Mouse (Mus musculus): ENCODE data around the gene Nit1. TPM values are rescaled to one million over a fixed set of nuclear protein-coding genes. Genes with fewer than 3 reads are reported as not detected.

Nit1 gene
- polyA plus RNA-seq, 1 experiment from 2014 or later = 34.8 TPM

DNA sequence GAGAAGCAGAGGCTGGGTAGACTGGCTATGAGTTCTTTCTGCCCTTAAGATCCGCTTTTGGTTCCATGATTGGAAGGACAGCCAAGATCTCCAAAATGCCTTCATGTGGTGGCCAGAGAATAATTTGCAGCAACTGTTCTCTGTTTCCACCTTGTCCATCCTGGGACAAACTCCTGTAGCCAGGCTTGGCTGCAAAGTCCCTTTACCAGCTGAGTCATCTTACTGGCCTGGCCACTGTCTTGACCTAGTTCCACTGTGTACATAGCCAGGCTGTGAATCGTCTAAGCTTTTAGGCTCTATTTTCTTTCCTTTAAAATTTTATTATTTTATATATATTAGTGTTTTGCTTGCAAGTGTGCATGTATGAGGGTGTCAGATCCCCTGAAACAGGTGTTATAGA is 3.8 kb upstream of the Nit1 start:
- WGBS = 86% methylated on average over 2 of the region's 2 CpGs
- peaks cover 10% of the 10 kb centered on the region; the same call in 1 of the 2 replicates for H3K36me3 ChIP-seq
- no peak overlapping the region for H3K4me2 ChIP-seq
- no peak overlapping the region for H3K27ac ChIP-seq (replicated peaks)
- H3K9ac ChIP-seq = no peak overlapping the region
- H3K4me3 ChIP-seq = no peak overlapping the region
- peaks cover 6% of the 10 kb centered on the region; the same call in 1 of the 2 replicates for H3K9me3 ChIP-seq
- H3K27me3 ChIP-seq (replicated peaks) = no peaks in the 10 kb centered on the region
- H3K4me1 ChIP-seq = peaks cover 30% of the 10 kb centered on the region
- ATAC-seq (ENCODE audit: extremely low read depth, insufficient number of reproducible peaks, low FRiP score, low TSS enrichment) = no peak

DNA sequence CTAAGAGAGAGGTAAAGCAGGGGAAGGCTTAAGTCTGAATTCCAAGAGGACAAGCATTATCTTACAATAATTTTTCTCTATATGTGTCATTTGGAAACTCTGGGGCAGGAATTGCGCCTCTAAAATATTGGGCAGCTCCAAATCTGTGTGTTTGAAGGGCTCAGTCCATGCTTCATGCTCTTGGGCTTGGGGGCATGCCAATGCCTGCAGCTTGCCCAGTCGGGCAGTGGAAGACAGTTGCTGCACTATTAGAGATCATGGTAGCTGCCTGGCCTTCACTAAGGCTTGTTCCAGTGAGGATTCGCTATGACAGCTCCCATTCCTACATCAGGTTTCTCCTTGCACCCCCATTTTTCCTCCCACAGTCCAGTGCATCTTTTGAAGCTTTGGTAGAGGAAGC is 3.2 kb upstream of the Nit1 start:
- H3K4me1 ChIP-seq = peaks cover 35% of the 10 kb centered on the region
- H3K36me3 ChIP-seq = peaks cover 12% of the 10 kb centered on the region
- no peak for ATAC-seq (ENCODE audit: extremely low read depth, insufficient number of reproducible peaks, low FRiP score, low TSS enrichment)
- H3K27ac ChIP-seq (replicated peaks) = no peak overlapping the region
- H3K4me3 ChIP-seq = no peak overlapping the region
- H3K9ac ChIP-seq = no peak overlapping the region
- H3K9me3 ChIP-seq = peaks cover 6% of the 10 kb centered on the region; the same call in 1 of the 2 replicates
- 87% methylated on average over 3 of the region's 3 CpGs for WGBS
- H3K4me2 ChIP-seq = no peak overlapping the region
- no peaks in the 10 kb centered on the region for H3K27me3 ChIP-seq (replicated peaks)

DNA sequence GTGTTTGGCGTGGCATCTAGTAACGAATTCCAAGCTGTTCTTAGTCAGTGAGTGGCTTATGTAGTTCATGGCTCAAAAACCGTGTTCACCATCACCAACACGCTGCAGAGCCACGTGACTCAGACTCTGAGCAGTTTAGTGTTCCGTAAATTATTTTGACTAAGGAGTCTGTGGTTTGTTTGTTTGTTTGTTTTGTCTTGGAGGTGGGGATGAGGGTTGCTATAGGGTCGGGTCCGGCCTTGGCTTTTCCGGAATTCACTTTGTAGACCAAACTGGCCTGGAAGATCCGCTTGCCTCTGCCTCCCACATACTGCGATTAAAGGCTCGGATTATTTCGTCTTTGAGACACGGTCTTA is 627 bp upstream of the Nit1 start:
- 1% methylated on average over 14 of the region's 14 CpGs for WGBS
- peak overlapping the region; percentile 80 for H3K27ac ChIP-seq (replicated peaks)
- H3K36me3 ChIP-seq = peaks cover 38% of the 10 kb centered on the region
- no peak for ATAC-seq (ENCODE audit: extremely low read depth, insufficient number of reproducible peaks, low FRiP score, low TSS enrichment)
- peak overlapping the region; percentile 95 for H3K9ac ChIP-seq
- H3K4me1 ChIP-seq = peaks cover 35% of the 10 kb centered on the region
- no peaks in the 10 kb centered on the region for H3K27me3 ChIP-seq (replicated peaks)
- peak overlapping the region; percentile 88 for H3K4me2 ChIP-seq
- peak overlapping the region; percentile 95 for H3K4me3 ChIP-seq
- peaks cover 6% of the 10 kb centered on the region; the same call in 1 of the 2 replicates for H3K9me3 ChIP-seq

DNA sequence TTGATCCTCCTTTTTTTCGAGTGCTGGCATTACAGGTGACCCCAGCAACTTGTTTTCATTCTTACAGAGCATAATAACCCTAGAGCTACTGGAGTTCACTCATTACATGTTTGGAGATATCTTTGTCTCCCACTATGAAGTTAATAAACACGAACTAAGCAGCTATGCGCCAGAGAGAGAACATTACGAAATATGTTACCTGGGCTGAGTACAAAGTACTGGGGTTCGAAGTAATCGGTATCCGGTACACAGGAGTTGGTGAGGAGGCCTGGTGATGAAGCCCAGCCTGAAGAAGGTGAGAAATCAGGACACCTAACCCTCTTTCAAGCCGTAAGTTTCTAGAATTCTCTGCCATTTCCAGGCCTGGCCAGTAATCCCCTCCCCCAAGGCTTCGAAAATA is 731 bp downstream of the Nit1 start:
- peaks cover 6% of the 10 kb centered on the region; the same call in 1 of the 2 replicates for H3K9me3 ChIP-seq
- peak overlapping the region; percentile 88 for H3K4me2 ChIP-seq
- H3K27ac ChIP-seq (replicated peaks) = peak overlapping the region; percentile 80; the same call in 1 of the 2 replicates
- H3K4me1 ChIP-seq = peaks cover 35% of the 10 kb centered on the region
- no peak for ATAC-seq (ENCODE audit: extremely low read depth, insufficient number of reproducible peaks, low FRiP score, low TSS enrichment)
- 69% methylated on average over 9 of the region's 9 CpGs for WGBS
- H3K36me3 ChIP-seq = peaks cover 52% of the 10 kb centered on the region
- H3K9ac ChIP-seq = peak overlapping the region; percentile 95
- H3K27me3 ChIP-seq (replicated peaks) = no peaks in the 10 kb centered on the region
- peak overlapping the region; percentile 95 for H3K4me3 ChIP-seq

DNA sequence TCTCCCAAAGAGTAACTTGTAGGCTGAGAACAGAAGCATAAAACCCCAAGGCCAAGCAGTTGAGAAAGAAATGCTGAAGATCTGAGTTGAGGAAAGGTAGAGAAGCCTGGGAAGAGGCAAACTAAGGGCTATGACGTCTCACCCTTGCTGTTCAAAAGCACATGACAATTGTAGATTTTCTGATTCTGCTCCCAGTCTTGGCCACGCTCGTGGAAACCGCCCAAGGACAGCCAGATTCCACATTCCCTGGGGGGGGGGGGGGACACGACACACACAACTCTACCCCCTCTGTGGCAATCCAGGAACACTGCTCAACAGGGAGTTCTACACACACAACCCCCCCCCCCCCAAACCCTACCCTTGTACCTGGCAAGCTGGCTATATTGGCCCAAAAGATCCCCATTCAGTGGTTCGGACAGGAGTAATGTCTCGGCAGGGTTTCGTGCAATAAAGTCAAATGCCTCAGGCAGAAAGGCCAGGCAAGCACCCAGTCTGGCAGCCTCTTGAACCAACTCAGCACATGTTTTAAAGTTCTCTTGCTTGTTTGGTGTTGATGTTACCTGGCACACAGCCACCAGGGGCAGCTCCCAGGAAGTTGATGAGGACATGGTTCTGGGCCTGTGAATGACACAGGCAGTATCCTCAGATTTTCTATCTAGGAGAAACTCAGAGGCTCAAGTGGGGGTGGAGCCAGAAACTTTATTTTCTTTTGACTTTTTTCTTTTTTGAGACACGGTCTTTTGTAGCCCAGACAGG is 1.3 kb downstream of the Nit1 start:
- no peaks in the 10 kb centered on the region for H3K27me3 ChIP-seq (replicated peaks)
- H3K9me3 ChIP-seq = peaks cover 6% of the 10 kb centered on the region; the same call in 1 of the 2 replicates
- peaks cover 35% of the 10 kb centered on the region for H3K4me1 ChIP-seq
- WGBS = 77% methylated on average over 8 of the region's 9 CpGs
- H3K4me2 ChIP-seq = peak overlapping the region; percentile 88
- peak overlapping the region; percentile 95; the same call in 1 of the 2 replicates for H3K4me3 ChIP-seq
- peak; percentile 17; the same call in 1 of the 2 replicates for ATAC-seq (ENCODE audit: extremely low read depth, insufficient number of reproducible peaks, low FRiP score, low TSS enrichment)
- no peak overlapping the region for H3K27ac ChIP-seq (replicated peaks)
- H3K36me3 ChIP-seq = peaks cover 55% of the 10 kb centered on the region
- no peak overlapping the region for H3K9ac ChIP-seq

DNA sequence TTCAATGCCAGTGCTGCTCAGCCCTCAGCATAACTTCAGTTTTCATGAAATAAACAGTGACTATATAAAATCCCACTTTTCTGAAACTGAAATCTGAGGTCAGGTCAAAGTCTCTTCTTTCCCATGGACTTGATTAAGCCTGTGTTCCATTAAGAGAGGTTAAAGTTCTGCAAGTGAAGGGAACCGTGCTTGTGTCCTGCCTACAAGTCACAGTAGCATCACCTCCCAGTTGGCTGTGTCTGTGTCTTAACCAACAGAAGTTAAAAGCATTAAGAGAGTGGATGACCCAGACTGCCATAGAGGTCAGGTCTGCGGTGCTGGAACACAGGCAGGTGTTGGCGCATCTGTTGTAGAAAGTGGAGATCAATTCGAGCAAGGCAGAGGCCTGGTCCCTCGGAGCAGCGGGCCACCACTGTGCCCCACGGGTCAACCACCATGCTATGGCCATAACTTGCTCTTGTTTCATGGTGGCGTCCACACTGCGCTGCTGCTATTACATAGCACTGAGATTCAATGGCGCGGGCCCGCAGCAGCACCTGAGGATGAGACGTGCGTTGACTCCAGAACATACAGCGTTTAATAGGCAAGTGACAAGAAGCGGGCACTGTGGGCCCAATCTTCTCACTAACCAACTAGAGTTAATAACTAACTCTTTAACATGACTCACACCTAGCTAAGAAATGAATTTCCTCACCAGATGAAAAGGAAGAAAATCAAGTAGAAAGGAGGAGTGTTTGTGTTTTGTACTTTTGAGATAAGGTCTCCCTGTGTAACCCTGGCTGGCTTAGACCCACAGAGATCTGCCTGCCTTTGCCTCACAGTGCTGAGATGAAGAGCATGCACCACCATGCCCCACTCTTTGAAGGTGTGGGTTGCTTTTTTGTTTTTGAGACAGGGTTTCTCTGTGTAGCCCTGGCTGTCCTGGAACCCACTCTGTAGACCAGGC is 2.9 kb downstream of the Nit1 start:
- Histone ChIP-seq H3K27me3 (replicated peaks) (no peaks in the 10 kb centered on the region), H3K4me2 (no peak overlapping the region), H3K9ac (no peak overlapping the region), H3K9me3 (peaks cover 6% of the 10 kb centered on the region; the same call in 1 of the 2 replicates), H3K4me1 (peaks cover 26% of the 10 kb centered on the region), H3K27ac (replicated peaks) (no peak overlapping the region), H3K4me3 (no peak overlapping the region), H3K36me3 (peaks cover 67% of the 10 kb centered on the region)
- 91% methylated on average over 16 of the region's 16 CpGs for WGBS
- ATAC-seq (ENCODE audit: extremely low read depth, insufficient number of reproducible peaks, low FRiP score, low TSS enrichment) = no peak

DNA sequence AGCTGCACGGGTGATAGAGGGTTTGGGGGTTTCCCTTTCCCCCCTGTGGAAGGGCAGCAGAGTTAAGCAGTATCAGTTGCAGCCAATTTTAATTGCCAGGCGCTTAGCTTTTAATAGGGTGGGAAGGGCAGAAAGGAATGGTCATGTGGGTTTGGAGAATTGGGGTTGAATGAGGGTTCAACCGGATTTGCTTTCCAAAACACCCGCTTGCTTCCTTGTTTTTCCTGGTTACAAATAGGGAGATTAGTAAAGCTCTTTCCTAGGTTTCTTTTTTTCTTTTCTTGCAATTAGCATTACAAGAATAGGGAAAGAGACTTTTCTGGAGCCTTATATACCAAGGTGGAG is 15.3 kb downstream of the Nit1 start:
- Histone ChIP-seq H3K27ac (replicated peaks) (peak overlapping the region; percentile 99), H3K36me3 (peaks cover 40% of the 10 kb centered on the region), H3K27me3 (replicated peaks) (no peaks in the 10 kb centered on the region), H3K4me3 (peak overlapping the region; percentile 91), H3K9me3 (no peaks in the 10 kb centered on the region), H3K4me1 (peaks cover 62% of the 10 kb centered on the region), H3K4me2 (peak overlapping the region; percentile 78), H3K9ac (peak overlapping the region; percentile 99)
- ATAC-seq (ENCODE audit: extremely low read depth, insufficient number of reproducible peaks, low FRiP score, low TSS enrichment) = no peak
- WGBS = 0% methylated on average over 4 of the region's 4 CpGs

DNA sequence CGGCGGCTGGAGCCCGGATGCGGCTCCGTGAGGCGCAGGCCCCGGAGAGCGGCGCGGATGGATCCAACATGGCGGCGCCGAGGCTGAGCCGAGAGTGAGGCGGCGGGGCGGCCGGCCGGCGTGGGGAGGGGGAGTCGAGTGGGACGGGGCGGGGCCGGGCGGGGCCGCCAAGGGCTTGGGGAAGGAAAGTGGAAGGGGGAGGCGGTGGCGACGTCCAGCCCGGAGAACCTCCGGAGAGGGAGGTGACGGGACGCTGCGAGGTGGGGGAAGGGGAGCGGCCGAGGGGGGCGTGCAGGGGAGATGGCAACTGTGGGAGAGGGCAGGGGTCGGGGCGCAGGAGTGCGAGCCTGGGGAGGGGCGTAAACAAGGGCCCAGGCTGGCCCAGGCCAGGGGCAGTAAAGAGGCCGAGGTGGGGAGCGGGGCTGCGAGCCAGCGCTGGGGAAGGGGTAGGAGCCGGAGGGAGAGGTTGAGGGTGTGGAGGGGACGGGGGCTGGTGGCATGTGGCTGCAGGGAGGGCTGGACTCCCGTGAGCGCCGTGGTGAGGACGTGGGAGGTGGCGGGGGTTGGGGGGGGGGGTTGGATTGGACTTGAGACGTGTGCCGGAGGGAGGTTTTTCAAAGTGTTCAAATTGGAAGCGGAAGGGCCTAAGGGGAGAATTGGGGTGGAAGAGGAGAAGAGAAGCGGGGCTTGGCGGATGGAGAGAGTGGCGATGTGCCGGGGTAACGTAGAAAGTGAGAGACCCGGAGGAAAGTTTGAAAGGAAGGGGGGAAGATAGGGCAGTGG is 15.8 kb downstream of the Nit1 start:
- Histone ChIP-seq H3K4me2 (peak overlapping the region; percentile 78), H3K4me3 (peak overlapping the region; percentile 91), H3K9me3 (no peaks in the 10 kb centered on the region), H3K27ac (replicated peaks) (peak overlapping the region; percentile 99), H3K4me1 (peaks cover 62% of the 10 kb centered on the region), H3K36me3 (peaks cover 36% of the 10 kb centered on the region), H3K9ac (peak overlapping the region; percentile 99), H3K27me3 (replicated peaks) (no peaks in the 10 kb centered on the region)
- WGBS = 0% methylated on average over 50 of the region's 61 CpGs
- peak; percentile 73 for ATAC-seq (ENCODE audit: extremely low read depth, insufficient number of reproducible peaks, low FRiP score, low TSS enrichment)

DNA sequence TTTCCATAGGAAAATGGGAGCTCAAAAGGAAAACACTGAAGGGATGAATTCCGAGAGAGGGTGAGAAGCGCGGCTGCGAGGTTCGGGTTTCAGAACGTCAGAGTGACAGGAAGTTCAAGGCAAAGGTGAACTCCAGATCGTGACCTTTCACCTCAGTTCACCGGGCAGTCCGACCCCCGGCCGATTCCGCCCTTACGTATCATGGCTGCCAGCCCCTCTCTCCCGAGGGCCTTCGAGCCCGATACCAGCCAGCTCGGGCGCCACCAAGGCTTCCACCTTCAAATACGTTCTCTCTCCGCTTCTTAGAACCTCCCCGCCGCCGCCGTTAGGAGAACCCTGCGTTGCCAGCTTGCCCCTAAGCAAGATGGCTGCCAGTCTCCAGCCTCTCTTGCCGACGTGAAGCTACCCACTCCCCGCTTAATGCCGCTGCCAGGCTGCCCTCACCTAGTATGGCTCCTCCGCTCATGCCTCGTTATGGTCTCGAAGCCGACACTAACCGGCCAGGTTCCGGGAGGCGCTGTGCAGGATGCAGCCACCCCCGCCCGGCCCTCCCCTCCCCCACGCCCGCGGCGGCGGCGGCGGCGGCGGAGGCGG is 16.5 kb downstream of the Nit1 start, which contains the start of gene Dedd:
Dedd (plus strand) TSS at position 307 of the 594 bp plus-strand sequence.
- Histone ChIP-seq H3K27ac (replicated peaks) (peak within 1 kb of the TSS; percentile 99), H3K4me3 (peak within 1 kb of the TSS; percentile 91), H3K9me3 (no peaks in the 10 kb centered on the region), H3K4me1 (peaks cover 60% of the 10 kb centered on the region), H3K36me3 (peaks cover 33% of the 10 kb centered on the region), H3K4me2 (peak within 1 kb of the TSS; percentile 78), H3K27me3 (replicated peaks) (no peaks in the 10 kb centered on the region), H3K9ac (peak within 1 kb of the TSS; percentile 99)
- under 1% methylated on average over 45 of the region's 48 CpGs for WGBS
- peak; percentile 80 for ATAC-seq (ENCODE audit: extremely low read depth, insufficient number of reproducible peaks, low FRiP score, low TSS enrichment)

DNA sequence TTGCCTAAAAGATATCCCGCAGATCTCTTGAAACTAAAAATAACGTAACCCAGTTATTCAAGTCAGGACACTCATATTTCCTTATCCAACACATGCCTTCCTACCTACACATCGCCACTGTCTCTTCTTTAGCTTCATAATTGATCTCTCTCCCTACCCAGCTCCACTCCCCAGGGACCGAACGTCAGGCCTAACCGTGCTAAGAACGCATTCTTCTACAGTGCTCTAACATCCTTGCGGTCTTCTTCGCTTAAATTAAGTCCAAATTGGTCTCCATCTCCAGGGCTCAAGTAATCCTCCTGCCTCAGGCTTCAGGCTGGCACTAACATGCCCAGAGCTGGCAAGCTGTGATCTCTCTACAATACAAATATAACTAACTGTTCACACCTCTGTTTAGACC is 17.2 kb downstream of the Nit1 start:
- Histone ChIP-seq H3K4me1 (peaks cover 53% of the 10 kb centered on the region), H3K9me3 (no peaks in the 10 kb centered on the region), H3K4me3 (peak overlapping the region; percentile 91), H3K4me2 (peak overlapping the region; percentile 78), H3K27me3 (replicated peaks) (no peaks in the 10 kb centered on the region), H3K27ac (replicated peaks) (peak overlapping the region; percentile 99), H3K36me3 (peaks cover 26% of the 10 kb centered on the region), H3K9ac (peak overlapping the region; percentile 99)
- 22% methylated on average over 9 of the region's 9 CpGs for WGBS
- no peak for ATAC-seq (ENCODE audit: extremely low read depth, insufficient number of reproducible peaks, low FRiP score, low TSS enrichment)

Measured in heart, embryonic 13.5 days (tissue).